Mouse (Mus musculus) testis, adult 10 weeks (tissue): Measurements from ENCODE around the gene Zfand3. TPM values are rescaled to one million over a fixed set of nuclear protein-coding genes. Genes with fewer than 3 reads are reported as not detected.

ENCODE experiments used
- polyA plus RNA-seq: library from polyadenylated mRNA; stranded (reverse); fragments of 350-450 nt; fragmentation: Illumina TruSeq; extraction: RNeasy Lipid Tissue Mini Kit (QIAGEN cat#74804); gene quantifications from one replicate; pipeline ENCODE4 v1.2.3, GENCODE M21; 2014; ENCODE audit warnings: low read depth, low replicate concordance

Gene Zfand3
- polyA plus RNA-seq = 542 TPM

GRCm38 (mm10) chr17:30004203-30005102, at the start of gene Zfand3:
Gene Zfand3, plus strand, starts transcription at chr17:30004733.

GRCm38 (mm10) chr17:29970037-29970555, 34.4 kb upstream of the Zfand3 start, which contains the start of gene Mdga1:
Gene Mdga1, minus strand, starts transcription at chr17:29970087.

Other genes with a start within 250 kb of the Zfand3 start
- 0.17 TPM for gene Mdga1, start 34.6 kb upstream of the Zfand3 start, polyA plus RNA-seq